Mouse (Mus musculus): Measurements from ENCODE around the gene Wnt9a. TPM values are rescaled to one million over a fixed set of nuclear protein-coding genes. Genes with fewer than 3 reads are reported as not detected.

The Wnt9a gene
- polyA plus RNA-seq, 1 experiment, result not detected

GRCm38 (mm10) chr11:59327625-59328024 is 20.9 kb downstream of the Wnt9a start:
- Histone ChIP-seq H3K4me1 (ENCODE audit: control insufficient read depth) (no peaks in the 10 kb centered on the region), H3K27me3 (ENCODE audit: control insufficient read depth) (no peaks in the 10 kb centered on the region; the same call in 1 of the 2 replicates), H3K36me3 (ENCODE audit: control insufficient read depth) (no peaks in the 10 kb centered on the region), H3K9me3 (ENCODE audit: control insufficient read depth, low read length) (no peaks in the 10 kb centered on the region), H3K4me3 (replicated peaks) (no peak overlapping the region)
- TF ChIP-seq GATA1 (IDR thresholded peaks at IDR 0.05; ENCODE audit: low read length), result no peak
- TF ChIP-seq TAL1 (IDR thresholded peaks at IDR 0.05; ENCODE audit: low read length), result no peak

DNA sequence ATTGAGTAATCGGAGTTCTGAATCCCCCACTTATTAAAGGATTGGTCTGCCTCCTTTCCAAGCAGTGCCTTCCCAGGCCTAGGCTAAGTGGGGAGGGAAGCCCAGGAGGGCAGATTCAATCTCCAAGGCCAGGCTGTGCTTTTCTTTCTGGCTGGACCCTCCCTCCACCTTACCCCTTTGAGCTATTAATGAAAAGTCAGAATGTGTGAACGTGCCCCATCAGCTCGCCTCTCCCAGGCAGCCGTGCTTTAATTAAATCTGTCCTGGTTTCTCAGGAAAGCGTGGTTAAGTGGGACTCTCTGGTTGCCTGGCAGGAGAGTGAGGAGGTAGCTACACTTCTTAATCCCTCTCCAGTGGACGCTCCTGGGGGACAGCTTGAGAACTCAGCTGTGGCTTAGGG is 22.9 kb downstream of the Wnt9a start:
- TF ChIP-seq TAL1 (IDR thresholded peaks at IDR 0.05; ENCODE audit: low read length), result no peak
- TF ChIP-seq GATA1 (IDR thresholded peaks at IDR 0.05; ENCODE audit: low read length), result no peak
- Histone ChIP-seq H3K9me3 (ENCODE audit: control insufficient read depth, low read length) (no peaks in the 10 kb centered on the region), H3K36me3 (ENCODE audit: control insufficient read depth) (no peaks in the 10 kb centered on the region), H3K4me1 (ENCODE audit: control insufficient read depth) (no peaks in the 10 kb centered on the region), H3K27me3 (ENCODE audit: control insufficient read depth) (no peaks in the 10 kb centered on the region; the same call in 1 of the 2 replicates), H3K4me3 (replicated peaks) (no peak overlapping the region)

DNA sequence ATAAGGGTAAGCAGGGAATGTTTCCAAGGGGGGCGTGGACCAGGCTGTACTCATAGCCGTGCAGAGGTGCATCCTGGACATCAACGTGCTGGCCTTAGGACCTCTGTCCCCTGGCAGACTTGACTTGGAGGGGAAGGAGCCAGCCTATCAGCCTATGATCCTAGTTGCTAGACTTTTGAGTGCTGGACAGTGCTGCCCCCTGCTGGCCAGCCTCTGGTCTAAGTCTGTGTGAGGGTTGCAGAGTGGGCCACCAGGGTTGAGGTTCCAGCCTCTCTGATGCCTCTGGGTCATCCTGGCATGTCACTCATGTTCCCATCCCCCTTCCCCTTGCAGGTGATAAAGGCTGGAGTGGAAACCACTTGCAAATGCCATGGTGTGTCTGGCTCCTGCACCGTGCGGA is 23.8 kb downstream of the Wnt9a start:
- H3K4me3 ChIP-seq (replicated peaks), result no peak overlapping the region
- TF ChIP-seq TAL1 (IDR thresholded peaks at IDR 0.05; ENCODE audit: low read length) (no peak), GATA1 (IDR thresholded peaks at IDR 0.05; ENCODE audit: low read length) (no peak)
- H3K4me1 ChIP-seq (ENCODE audit: control insufficient read depth), result no peaks in the 10 kb centered on the region
- H3K36me3 ChIP-seq (ENCODE audit: control insufficient read depth), result no peaks in the 10 kb centered on the region
- H3K27me3 ChIP-seq (ENCODE audit: control insufficient read depth), result no peaks in the 10 kb centered on the region; the same call in 1 of the 2 replicates
- H3K9me3 ChIP-seq (ENCODE audit: control insufficient read depth, low read length), result no peaks in the 10 kb centered on the region

GRCm38 (mm10) chr11:59331167-59331869 is 24.6 kb downstream of the Wnt9a start:
- H3K4me1 ChIP-seq (ENCODE audit: control insufficient read depth), result no peaks in the 10 kb centered on the region
- no peak overlapping the region for H3K4me3 ChIP-seq (replicated peaks)
- TF ChIP-seq TAL1 (IDR thresholded peaks at IDR 0.05; ENCODE audit: low read length) (no peak), GATA1 (IDR thresholded peaks at IDR 0.05; ENCODE audit: low read length) (no peak)
- no peaks in the 10 kb centered on the region; the same call in 1 of the 2 replicates for H3K27me3 ChIP-seq (ENCODE audit: control insufficient read depth)
- H3K9me3 ChIP-seq (ENCODE audit: control insufficient read depth, low read length), result no peaks in the 10 kb centered on the region
- no peaks in the 10 kb centered on the region for H3K36me3 ChIP-seq (ENCODE audit: control insufficient read depth)

GRCm38 (mm10) chr11:59332938-59333337 is 26.2 kb downstream of the Wnt9a start:
- no peaks in the 10 kb centered on the region for H3K9me3 ChIP-seq (ENCODE audit: control insufficient read depth, low read length)
- no peaks in the 10 kb centered on the region for H3K27me3 ChIP-seq (ENCODE audit: control insufficient read depth)
- no peak for TF ChIP-seq TAL1 (IDR thresholded peaks at IDR 0.05; ENCODE audit: low read length)
- no peak for TF ChIP-seq GATA1 (IDR thresholded peaks at IDR 0.05; ENCODE audit: low read length)
- no peaks in the 10 kb centered on the region for H3K4me1 ChIP-seq (ENCODE audit: control insufficient read depth)
- no peaks in the 10 kb centered on the region for H3K36me3 ChIP-seq (ENCODE audit: control insufficient read depth)
- H3K4me3 ChIP-seq (replicated peaks), result no peak overlapping the region

DNA sequence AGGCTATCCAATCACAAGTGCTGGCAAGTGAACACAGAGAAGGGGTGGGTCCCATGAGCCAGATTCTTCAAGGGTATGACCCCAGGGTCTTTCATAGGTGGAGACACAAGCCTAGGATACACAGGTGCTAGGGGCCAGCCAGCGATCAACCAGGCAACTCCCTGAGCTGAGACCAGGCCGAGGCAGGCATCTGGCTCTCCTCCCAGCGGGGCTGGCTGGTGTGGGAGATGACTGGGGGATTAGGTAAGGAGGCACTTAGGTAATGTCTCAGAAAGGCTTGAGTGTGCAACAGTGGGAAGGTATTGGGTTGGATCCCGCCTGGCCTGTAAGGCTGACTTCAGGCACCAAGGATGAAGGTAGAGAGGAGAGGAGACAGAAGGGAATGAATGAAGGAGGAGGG is 28.4 kb downstream of the Wnt9a start:
- Histone ChIP-seq H3K27me3 (ENCODE audit: control insufficient read depth) (no peaks in the 10 kb centered on the region), H3K9me3 (ENCODE audit: control insufficient read depth, low read length) (no peaks in the 10 kb centered on the region), H3K4me1 (ENCODE audit: control insufficient read depth) (no peaks in the 10 kb centered on the region), H3K36me3 (ENCODE audit: control insufficient read depth) (no peaks in the 10 kb centered on the region), H3K4me3 (replicated peaks) (no peak overlapping the region)
- TF ChIP-seq GATA1 (IDR thresholded peaks at IDR 0.05; ENCODE audit: low read length), result no peak
- no peak for TF ChIP-seq TAL1 (IDR thresholded peaks at IDR 0.05; ENCODE audit: low read length)

GRCm38 (mm10) chr11:59335942-59336341 is 29.2 kb downstream of the Wnt9a start:
- Histone ChIP-seq H3K4me1 (ENCODE audit: control insufficient read depth) (no peaks in the 10 kb centered on the region), H3K27me3 (ENCODE audit: control insufficient read depth) (no peaks in the 10 kb centered on the region), H3K36me3 (ENCODE audit: control insufficient read depth) (no peaks in the 10 kb centered on the region), H3K9me3 (ENCODE audit: control insufficient read depth, low read length) (no peaks in the 10 kb centered on the region), H3K4me3 (replicated peaks) (no peak overlapping the region)
- no peak for TF ChIP-seq TAL1 (IDR thresholded peaks at IDR 0.05; ENCODE audit: low read length)

GRCm38 (mm10) chr11:59336381-59336780 is 29.7 kb downstream of the Wnt9a start:
- Histone ChIP-seq H3K9me3 (ENCODE audit: control insufficient read depth, low read length) (no peaks in the 10 kb centered on the region), H3K27me3 (ENCODE audit: control insufficient read depth) (no peaks in the 10 kb centered on the region), H3K4me3 (replicated peaks) (no peak overlapping the region), H3K4me1 (ENCODE audit: control insufficient read depth) (no peaks in the 10 kb centered on the region), H3K36me3 (ENCODE audit: control insufficient read depth) (no peaks in the 10 kb centered on the region)
- TF ChIP-seq GATA1 (IDR thresholded peaks at IDR 0.05; ENCODE audit: low read length) (no peak), TAL1 (IDR thresholded peaks at IDR 0.05; ENCODE audit: low read length) (no peak)

DNA sequence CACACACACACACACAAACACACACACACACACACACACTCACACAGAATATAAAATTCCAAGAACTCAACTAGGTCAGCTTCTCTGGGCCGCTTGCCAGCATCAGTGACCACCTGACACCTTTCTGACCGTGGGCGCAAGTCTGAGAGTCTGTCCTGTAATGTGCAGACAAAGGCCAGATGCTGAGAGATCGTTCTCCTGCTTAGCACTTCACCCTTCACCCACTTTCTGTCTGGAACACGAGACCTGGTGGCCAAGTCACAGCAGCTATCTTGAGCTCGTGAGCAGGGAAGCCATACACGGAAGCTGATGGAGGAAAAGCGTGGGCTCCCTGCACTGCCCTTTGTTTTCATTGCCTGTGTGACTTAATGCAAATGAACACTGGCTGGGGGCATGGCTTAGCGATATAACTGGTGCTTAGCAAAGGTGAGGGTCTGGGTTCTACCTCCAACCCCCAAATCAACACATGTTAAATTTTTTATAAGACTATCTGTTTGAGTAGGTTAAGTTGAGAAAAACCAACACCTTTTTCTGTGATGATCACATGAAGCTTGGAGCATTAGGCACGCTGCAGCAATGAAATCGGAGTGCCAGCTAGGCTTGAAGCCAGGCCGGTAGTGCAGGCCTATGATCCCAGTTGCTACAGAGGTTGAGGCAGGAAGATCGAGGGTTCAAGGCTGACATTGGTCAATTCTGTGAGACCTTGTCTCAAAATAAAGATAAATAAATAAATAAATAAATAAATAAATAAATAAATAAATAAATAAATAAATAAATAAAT is 31.4 kb downstream of the Wnt9a start:
- no peaks in the 10 kb centered on the region for H3K4me1 ChIP-seq (ENCODE audit: control insufficient read depth)
- TF ChIP-seq GATA1 (IDR thresholded peaks at IDR 0.05; ENCODE audit: low read length) (no peak), TAL1 (IDR thresholded peaks at IDR 0.05; ENCODE audit: low read length) (no peak)
- no peaks in the 10 kb centered on the region for H3K9me3 ChIP-seq (ENCODE audit: control insufficient read depth, low read length)
- H3K36me3 ChIP-seq (ENCODE audit: control insufficient read depth), result no peaks in the 10 kb centered on the region
- H3K27me3 ChIP-seq (ENCODE audit: control insufficient read depth), result no peaks in the 10 kb centered on the region
- H3K4me3 ChIP-seq (replicated peaks), result no peak overlapping the region

Data from erythroblast, embryonic 14.5 days (primary cell).